Mouse (Mus musculus) liver, embryonic 11.5 days (tissue): Measurements from ENCODE around the gene Immp2l. TPM values are rescaled to one million over a fixed set of nuclear protein-coding genes. Genes with fewer than 3 reads are reported as not detected.
"Not testable (repeated sequence)": the region's sequence is repeated elsewhere in the genome, so short reads cannot be mapped to it uniquely, and the experiment has no call there.

Source experiments
- ATAC-seq: fragments of 200-750 bp; cut with Nextera tagmentation; replicated peaks from 2 replicates; pipeline ENCODE4 v1.8.0; 2017; ENCODE audit warnings: moderate number of reproducible peaks, mild to moderate bottlenecking, moderate TSS enrichment, moderate library complexity; ENCODE audit not compliant: low FRiP score
- DNase-seq: peaks from one replicate; pipeline ENCODE4 v3.0.0-alpha.2; 2017; ENCODE audit warnings: low spot score
- H3K27ac ChIP-seq: fragments of 300-500 bp; sonication (generic); 2 replicates; pipeline ENCODE4 v1.5.1; 2014; ENCODE audit warnings: mild to moderate bottlenecking, low read depth, low read length, control low read depth
- H3K27me3 ChIP-seq: fragments of 300-500 bp; sonication (generic); replicated peaks from 2 replicates; pipeline ENCODE4 v1.6.1; 2014; ENCODE audit warnings: low read length, mixed read lengths; ENCODE audit not compliant: control insufficient read depth, insufficient read depth
- H3K36me3 ChIP-seq: fragments of 300-500 bp; sonication (generic); 2 replicates; pipeline ENCODE4 v1.6.1; 2014; ENCODE audit warnings: mild to moderate bottlenecking, low read length, moderate library complexity, mixed read lengths; ENCODE audit not compliant: control insufficient read depth, insufficient read depth
- H3K4me1 ChIP-seq: fragments of 300-500 bp; sonication (generic); replicated peaks from 2 replicates; pipeline ENCODE4 v1.6.1; 2014; ENCODE audit warnings: low read length, mixed read lengths; ENCODE audit not compliant: control insufficient read depth, insufficient read depth
- H3K4me2 ChIP-seq: fragments of 300-500 bp; sonication (generic); 2 replicates; pipeline ENCODE4 v1.6.1; 2014; ENCODE audit warnings: mild to moderate bottlenecking, control low read depth, moderate library complexity
- H3K4me3 ChIP-seq: fragments of 300-500 bp; sonication (generic); 2 replicates; pipeline ENCODE4 v1.5.1; 2014; ENCODE audit warnings: low read depth, low read length, control low read depth
- H3K9ac ChIP-seq: fragments of 300-500 bp; sonication (generic); 2 replicates; pipeline ENCODE4 v1.6.1; 2014; ENCODE audit warnings: low read depth, low read length, control low read depth
- H3K9me3 ChIP-seq: fragments of 300-500 bp; sonication (generic); 2 replicates; pipeline ENCODE4 v1.6.1; 2016; ENCODE audit warnings: low read length, inconsistent platforms, mixed read lengths; ENCODE audit not compliant: control insufficient read depth
- WGBS: fragments of 180-500 bp; shearing (Covaris S2); extraction: QIAGEN DNeasy Blood & Tissue Kit; methylation state at CpG from one replicate; pipeline ENCODE4 v1.1.7; 2014; 5-methylcytosine and 5-hydroxymethylcytosine counted together
- polyA plus RNA-seq: library from polyadenylated mRNA; unstranded; fragments of >200 nt; fragmentation: Nextera tagmentation; extraction: Ambion mirVana; gene quantifications from 2 replicates; pipeline ENCODE4 v1.2.1, GENCODE M21; 2014

Gene Immp2l
- polyA plus RNA-seq, 1 experiment from 2014 or later, result 15.6 TPM

DNA sequence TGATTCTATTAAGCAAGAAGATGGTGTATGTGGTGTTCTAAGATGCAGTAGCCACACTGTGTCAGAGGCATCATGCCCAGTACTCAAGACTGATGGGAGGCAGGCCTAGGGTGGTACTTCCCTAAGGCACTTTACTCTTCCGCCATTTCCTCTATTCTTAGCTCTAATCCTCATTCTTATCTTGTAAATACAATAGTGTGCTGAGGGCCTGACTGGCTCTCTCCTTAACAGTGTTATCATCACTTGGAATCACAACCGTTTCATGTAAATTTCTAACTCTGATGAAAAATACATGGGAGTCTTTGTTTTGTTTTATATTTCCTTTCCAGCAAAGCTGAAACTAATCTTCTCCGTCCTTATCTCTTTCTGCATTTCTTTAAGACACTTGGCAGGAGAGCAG is 750.1 kb downstream of the Immp2l start:
- no peaks in the 10 kb centered on the region for H3K4me1 ChIP-seq
- H3K9me3 ChIP-seq, result no peaks in the 10 kb centered on the region
- 53% methylated on average over 3 of the region's 3 CpGs for WGBS
- no peak overlapping the region for H3K9ac ChIP-seq
- ATAC-seq (no peak), DNase-seq (no peak)
- H3K27me3 ChIP-seq, result no peaks in the 10 kb centered on the region
- H3K27ac ChIP-seq, result no peak overlapping the region
- no peak overlapping the region for H3K4me2 ChIP-seq
- H3K4me3 ChIP-seq, result no peak overlapping the region
- H3K36me3 ChIP-seq, result no peaks in the 10 kb centered on the region

DNA sequence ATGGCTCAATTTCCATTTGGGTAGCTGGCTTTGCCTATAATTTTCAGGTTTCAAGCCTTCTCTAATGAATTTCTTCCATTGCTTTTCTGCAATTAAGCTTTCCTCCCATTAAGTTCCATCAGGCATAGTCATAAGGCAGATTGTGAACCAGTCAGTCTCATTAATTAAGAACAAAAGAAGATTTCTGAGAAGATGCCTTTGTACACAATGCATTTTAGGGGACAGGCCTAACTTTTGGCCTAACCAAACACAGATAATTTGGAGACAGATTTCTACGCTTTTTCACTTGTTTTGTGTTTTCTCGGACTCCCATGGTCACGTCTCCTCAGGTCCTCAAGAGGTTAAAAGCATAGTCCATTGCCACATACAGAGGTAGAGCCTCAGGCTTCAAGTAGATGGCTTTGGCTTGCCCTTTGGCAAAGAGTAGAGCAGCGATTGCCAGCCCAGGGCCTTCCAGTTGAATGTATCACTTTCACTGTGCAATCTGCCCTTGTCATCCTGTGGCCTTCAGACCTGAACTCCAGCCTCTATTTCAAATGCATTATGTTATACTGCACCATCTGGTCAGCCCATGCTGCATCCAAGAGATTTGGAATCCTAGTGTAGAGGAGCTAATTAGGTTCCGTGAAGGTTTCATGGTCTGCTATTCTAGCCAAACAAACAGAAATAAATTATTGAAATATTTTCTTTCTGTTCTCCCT is 750.9 kb downstream of the Immp2l start:
- Histone ChIP-seq H3K4me2 (no peak overlapping the region), H3K27me3 (no peaks in the 10 kb centered on the region), H3K4me1 (no peaks in the 10 kb centered on the region), H3K36me3 (no peaks in the 10 kb centered on the region), H3K9ac (no peak overlapping the region), H3K27ac (no peak overlapping the region), H3K9me3 (no peaks in the 10 kb centered on the region), H3K4me3 (no peak overlapping the region)
- 90% methylated on average over 5 of the region's 5 CpGs for WGBS
- no peak for ATAC-seq
- DNase-seq, result no peak

DNA sequence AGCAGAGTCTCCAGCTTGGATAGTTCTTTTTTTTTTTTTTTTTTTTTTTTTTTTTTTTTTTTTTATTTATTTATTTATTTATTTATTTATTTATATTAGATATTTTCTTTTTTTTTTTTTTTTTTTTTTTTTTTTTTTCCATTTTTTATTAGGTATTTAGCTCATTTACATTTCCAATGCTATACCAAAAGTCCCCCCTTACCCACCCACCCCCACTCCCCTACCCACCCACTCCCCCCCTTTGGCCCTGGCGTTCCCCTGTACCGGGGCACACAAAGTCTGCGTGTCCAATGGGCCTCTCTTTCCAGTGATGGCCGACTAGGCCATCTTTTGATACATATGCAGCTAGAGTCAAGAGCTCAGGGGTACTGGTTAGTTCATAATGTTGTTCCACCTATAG is 753.9 kb downstream of the Immp2l start:
- H3K27me3 ChIP-seq, H3K27ac ChIP-seq, ATAC-seq, H3K4me3 ChIP-seq, H3K4me2 ChIP-seq, H3K36me3 ChIP-seq, H3K4me1 ChIP-seq, H3K9ac ChIP-seq, H3K9me3 ChIP-seq, DNase-seq: not testable (repeated sequence)
- no CpG with 5 or more reads among the region's 4 CpGs for WGBS

DNA sequence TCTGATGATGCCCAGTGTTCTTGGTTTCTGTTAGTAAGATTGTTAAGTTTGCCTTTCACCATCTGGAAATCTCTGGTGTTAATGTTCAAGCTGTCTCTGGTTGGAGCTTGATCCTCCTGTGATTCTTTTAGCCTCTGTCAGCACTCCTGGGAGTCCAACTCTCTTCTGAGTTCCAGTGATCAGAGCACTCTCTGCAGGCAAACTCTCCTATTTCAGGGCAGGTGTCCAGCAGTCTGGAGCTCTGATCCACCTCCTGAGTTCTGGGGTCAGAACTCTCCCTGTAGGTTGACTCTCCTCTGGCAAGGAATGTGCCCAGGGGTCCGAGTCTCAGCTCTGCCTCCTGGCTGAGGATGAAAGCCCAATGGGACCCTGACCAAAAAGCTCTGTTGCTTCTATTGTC is 769.8 kb downstream of the Immp2l start:
- H3K27me3 ChIP-seq, H3K4me2 ChIP-seq, H3K36me3 ChIP-seq, ATAC-seq, DNase-seq, H3K27ac ChIP-seq, H3K9me3 ChIP-seq, H3K4me1 ChIP-seq, H3K4me3 ChIP-seq, H3K9ac ChIP-seq: not testable (repeated sequence)
- WGBS, result 78% methylated on average over 1 of the region's 1 CpGs

DNA sequence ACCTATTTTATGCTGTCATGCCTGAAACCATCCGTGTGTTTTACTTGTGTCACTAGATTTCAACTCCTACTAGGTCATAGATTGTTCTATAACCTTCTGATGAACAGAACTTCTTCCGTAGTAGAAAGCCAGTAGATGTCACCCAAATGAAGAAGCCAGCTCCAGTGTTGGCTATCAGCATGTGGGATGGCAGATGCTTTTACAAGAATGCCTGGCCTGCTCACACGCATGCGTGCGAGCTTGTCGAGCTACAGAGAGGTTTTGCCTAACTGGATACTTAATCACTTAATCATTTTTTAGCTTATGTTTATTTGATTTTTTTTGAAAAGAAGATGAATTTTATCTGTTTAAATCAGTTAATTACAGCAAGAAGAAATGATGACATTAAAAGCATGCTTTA is 805.6 kb downstream of the Immp2l start:
- no peaks in the 10 kb centered on the region for H3K27me3 ChIP-seq
- no peak overlapping the region for H3K4me2 ChIP-seq
- no peaks in the 10 kb centered on the region for H3K9me3 ChIP-seq
- ATAC-seq (no peak), DNase-seq (no peak)
- no peaks in the 10 kb centered on the region for H3K36me3 ChIP-seq
- H3K4me1 ChIP-seq, result no peaks in the 10 kb centered on the region
- no peak overlapping the region for H3K27ac ChIP-seq
- WGBS, result 90% methylated on average over 6 of the region's 6 CpGs
- no peak overlapping the region for H3K9ac ChIP-seq
- H3K4me3 ChIP-seq, result no peak overlapping the region

DNA sequence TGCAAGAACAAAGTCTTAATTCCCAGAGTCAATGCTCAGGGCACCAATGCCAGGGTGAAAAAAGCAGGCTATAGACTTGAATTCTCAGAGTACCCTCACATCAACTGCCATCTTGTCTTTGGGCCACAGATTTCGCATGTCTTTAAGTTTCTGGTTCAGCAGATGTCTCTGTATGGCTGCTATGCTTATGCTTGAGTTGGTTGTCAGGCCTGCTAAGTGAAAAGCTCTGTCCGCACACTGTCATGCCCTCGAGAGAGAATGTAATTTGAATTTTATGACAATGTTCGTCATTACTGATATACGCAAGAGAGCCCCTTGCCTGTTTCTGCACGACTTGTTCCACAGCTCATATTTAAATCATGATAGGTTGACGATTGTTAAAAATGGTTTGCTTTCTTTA is 807.8 kb downstream of the Immp2l start:
- Histone ChIP-seq H3K9me3 (no peaks in the 10 kb centered on the region), H3K4me2 (no peak overlapping the region), H3K4me3 (no peak overlapping the region), H3K36me3 (no peaks in the 10 kb centered on the region), H3K9ac (no peak overlapping the region), H3K27me3 (no peaks in the 10 kb centered on the region), H3K4me1 (no peaks in the 10 kb centered on the region), H3K27ac (no peak overlapping the region)
- DNase-seq (no peak), ATAC-seq (no peak)
- 83% methylated on average over 7 of the region's 7 CpGs for WGBS

DNA sequence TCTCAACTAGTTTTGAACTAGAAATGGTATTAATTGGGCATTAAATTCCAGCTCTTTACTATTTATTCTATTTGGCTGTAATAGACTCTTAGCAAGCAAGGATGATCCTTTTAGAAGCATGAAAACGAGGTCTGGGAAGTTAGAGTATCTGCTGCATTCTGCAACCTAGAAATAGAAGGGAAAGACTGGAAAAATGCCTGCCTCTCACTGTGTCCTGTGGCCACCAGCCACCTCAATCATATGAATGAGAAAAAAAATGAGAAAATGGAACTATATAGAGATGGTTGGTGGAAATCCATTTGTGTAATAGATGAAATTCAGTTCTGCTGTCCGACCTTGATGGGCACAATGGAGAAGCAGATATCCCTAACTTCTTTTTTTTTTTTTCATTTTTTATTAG is 810.8 kb downstream of the Immp2l start:
- H3K4me3 ChIP-seq, result no peak overlapping the region
- 85% methylated on average over 2 of the region's 2 CpGs for WGBS
- no peaks in the 10 kb centered on the region for H3K27me3 ChIP-seq
- no peak overlapping the region for H3K27ac ChIP-seq
- H3K36me3 ChIP-seq, result no peaks in the 10 kb centered on the region
- no peak overlapping the region for H3K9ac ChIP-seq
- H3K4me1 ChIP-seq, result no peaks in the 10 kb centered on the region
- ATAC-seq, result no peak
- H3K4me2 ChIP-seq, result no peak overlapping the region
- no peaks in the 10 kb centered on the region for H3K9me3 ChIP-seq
- DNase-seq, result no peak

DNA sequence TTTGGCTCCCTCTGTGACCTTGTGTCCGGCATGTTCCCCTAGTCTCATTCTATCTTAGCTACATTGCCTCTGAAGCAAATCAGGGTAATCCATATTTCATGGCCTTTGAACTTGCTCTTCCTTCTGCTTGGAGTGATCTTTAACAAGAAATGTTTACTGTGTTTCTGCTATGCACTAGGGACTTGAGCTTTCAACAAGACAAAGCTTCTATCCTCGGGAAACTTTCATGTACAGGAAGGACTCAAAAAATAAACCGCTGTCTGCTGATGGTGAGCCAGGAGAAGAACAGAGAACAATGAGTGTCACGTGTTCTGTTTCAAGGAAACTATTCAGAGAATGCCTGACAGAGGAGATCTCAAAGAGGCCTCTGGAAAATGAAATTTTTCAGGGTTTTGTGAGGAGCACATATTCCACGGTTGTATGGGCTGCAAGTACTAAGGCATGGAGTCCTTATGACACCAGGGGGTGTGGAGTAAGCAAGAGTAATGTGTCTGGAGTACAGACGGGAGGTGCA is 814.5 kb downstream of the Immp2l start:
- Histone ChIP-seq H3K9ac (no peak overlapping the region), H3K27me3 (no peaks in the 10 kb centered on the region), H3K36me3 (no peaks in the 10 kb centered on the region), H3K9me3 (no peaks in the 10 kb centered on the region), H3K4me1 (no peaks in the 10 kb centered on the region), H3K4me2 (no peak overlapping the region), H3K4me3 (no peak overlapping the region), H3K27ac (no peak overlapping the region)
- DNase-seq, result no peak
- WGBS, result 74% methylated on average over 6 of the region's 6 CpGs
- ATAC-seq, result no peak

DNA sequence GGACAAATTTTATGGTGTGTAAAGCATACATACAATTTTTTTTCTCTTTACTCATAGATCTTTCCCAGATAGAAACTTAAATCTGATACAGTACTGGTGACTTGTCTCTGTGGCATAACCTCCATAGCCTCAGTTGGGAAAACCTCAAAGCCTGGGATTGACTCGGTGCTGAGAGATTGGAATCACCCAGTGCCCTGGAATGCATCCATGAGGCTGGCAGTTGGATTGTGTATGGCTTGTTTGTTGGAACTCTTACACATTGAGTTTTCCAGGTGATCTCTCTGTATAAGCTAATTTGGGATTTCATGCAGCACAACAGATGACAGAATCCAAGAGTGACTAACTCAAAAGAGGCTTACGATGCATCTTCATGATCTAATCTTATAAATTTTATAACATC is 815.4 kb downstream of the Immp2l start:
- Histone ChIP-seq H3K4me3 (no peak overlapping the region), H3K27me3 (no peaks in the 10 kb centered on the region), H3K9me3 (no peaks in the 10 kb centered on the region), H3K4me2 (no peak overlapping the region), H3K4me1 (no peaks in the 10 kb centered on the region), H3K36me3 (no peaks in the 10 kb centered on the region), H3K27ac (no peak overlapping the region), H3K9ac (no peak overlapping the region)
- 81% methylated on average over 2 of the region's 2 CpGs for WGBS
- no peak for DNase-seq
- no peak for ATAC-seq
